Comparison of ENCODE assay signal across 8 mouse cellular contexts in the genomic region with DNA sequence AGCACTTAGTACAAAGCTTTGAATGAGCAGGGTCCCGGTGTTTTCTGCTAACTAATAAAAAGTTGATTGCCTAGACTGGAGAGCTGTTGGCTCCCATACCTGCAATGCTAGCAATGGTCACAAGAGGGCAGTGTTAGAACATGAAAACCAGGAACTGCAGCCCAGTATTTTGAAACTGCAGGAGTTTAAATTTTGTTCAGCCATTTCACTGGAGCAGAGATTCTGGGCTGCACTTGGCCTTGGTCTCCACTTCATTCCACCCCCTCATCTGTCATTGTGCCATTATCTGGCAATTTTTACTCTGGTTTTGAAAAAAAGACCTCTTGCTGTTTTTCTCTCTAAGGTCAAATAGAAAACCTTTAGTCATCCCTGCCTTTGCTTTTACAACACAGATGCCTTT. TPM values are rescaled to one million over a fixed set of nuclear protein-coding genes. Genes with fewer than 3 reads are reported as not detected.
A peak's percentile ranks its signal among the peaks of the same experiment; 100 is the strongest.
DNase-seq lines count a peak whose midpoint lies in the region; ATAC-seq and TF ChIP-seq lines count a peak whose summit lies in the region.

No protein-coding gene starts in this region.

- H3K9me3 ChIP-seq in hindbrain, postnatal 0 days (ENCODE audit: low read length), result no peaks in the 10 kb centered on the region

- no peak overlapping the region for H3K4me3 ChIP-seq in hindbrain, postnatal 0 days (ENCODE audit: low read length)
- no peak overlapping the region for H3K4me3 ChIP-seq in left cerebral cortex, adult 2 months

- CTCF ChIA-PET in Patski (lab: Charles Lee), result interaction anchor here (0.8 to 2.8 kb wide), 7 partner anchors 10 to 159 kb away, joined by 3 to 18 read pairs (median 3); no protein-coding TSS in a partner anchor

- in situ Hi-C loops in Patski (cut with MboI; ENCODE audit: low pct_unique_long_range_greater_than_20kb), result no loop called here

- POLR2A ChIA-PET in Patski (lab: Charles Lee), result interaction anchor here (0.6 to 1.0 kb wide), 2 partner anchors 44 to 60 kb away, joined by 3 read pairs; no protein-coding TSS in a partner anchor

- H3K9ac ChIP-seq in hindbrain, postnatal 0 days (replicated peaks; ENCODE audit: low read length), result no peak overlapping the region

- H3K27ac ChIP-seq in hindbrain, postnatal 0 days, result peak overlapping the region; percentile 71
- H3K27ac ChIP-seq in left cerebral cortex, adult 2 months, result peak overlapping the region; percentile 50; the same call in 1 of the 2 replicates

- 12% methylated on average over 1 of the region's 1 CpGs for WGBS in hindbrain, postnatal 0 days

- DNase-seq in Patski (ENCODE audit: low read depth, low spot score), result no peak
- peak; percentile 81 for DNase-seq in cerebellum, adult 11-12 months
- peak; percentile 89 for DNase-seq in forelimb bud, embryonic 11.5 days (ENCODE audit: low read depth, low spot score)
- peak; percentile 94 for DNase-seq in hindbrain, postnatal 0 days (ENCODE audit: low spot score)
- DNase-seq in left cerebral cortex, adult 2 months (ENCODE audit: extremely low spot score in 1 of 2, low spot score in 2 of 2), result peak; percentile 81 to 88
- DNase-seq in right cerebral cortex, postnatal 36 days (ENCODE audit: low spot score in 2 of 2), result peak; percentile 64 to 65

- no peak for ATAC-seq in Patski
- ATAC-seq in hindbrain, postnatal 0 days, result peak; percentile 70
- 0 out of 2 replicates have a peak, but pooled peaks have one; percentile 44 for ATAC-seq in megakaryocyte-erythroid progenitor cell, adult 5-6 weeks (replicated peaks; ENCODE audit: low FRiP score, low TSS enrichment, poor library complexity, severe bottlenecking)
- ATAC-seq in erythroblast, adult 5-6 weeks (replicated peaks; ENCODE audit: low FRiP score, poor library complexity, severe bottlenecking), result no peak

- no peaks in the 10 kb centered on the region for H3K36me3 ChIP-seq in hindbrain, postnatal 0 days (ENCODE audit: insufficient read depth, low read length)

- intact Hi-C loops in left cerebral cortex, adult 2 months (cut with DNase I), result loop anchor here (1.0 to 5.0 kb wide), 6 partner anchors 111 to 1239 kb away; no protein-coding TSS in a partner anchor

- peaks cover 4% of the 10 kb centered on the region for H3K4me1 ChIP-seq in hindbrain, postnatal 0 days (ENCODE audit: insufficient read depth, low read length)

- peak overlapping the region; percentile 41; the same call in 1 of the 2 replicates for H3K4me2 ChIP-seq in hindbrain, postnatal 0 days (ENCODE audit: low read depth, low read length)

- no peaks in the 10 kb centered on the region for H3K27me3 ChIP-seq in Patski
- H3K27me3 ChIP-seq in hindbrain, postnatal 0 days (ENCODE audit: insufficient read depth, low read length), result no peaks in the 10 kb centered on the region

- peak; percentile 92 for TF ChIP-seq CTCF in Patski (IDR thresholded peaks at IDR 0.05)
- TF ChIP-seq CTCF in hindbrain, postnatal 0 days (IDR thresholded peaks at IDR 0.05; ENCODE audit: low read depth), result peak; percentile 94
- TF ChIP-seq CTCF in left cerebral cortex, adult 2 months (IDR thresholded peaks at IDR 0.05), result peak; percentile 92

RNA-seq across cellular contexts. Expression of a gene that starts 57.2 kb away (rescaled TPM):
- polyA plus RNA-seq in Patski (2021), result 0.23 TPM
- total RNA-seq in hindbrain, postnatal 0 days (2014; rRNA removed), result 55.2 and 104 TPM in 2 replicates
- polyA plus RNA-seq in hindbrain, postnatal 0 days (2015; fragmentation: Nextera tagmentation; extraction: Ambion mirVana), result 42.5 and 47.3 TPM in 2 replicates
- 100 to 1,000 TPM; 442 to 451 TPM for total RNA-seq in left cerebral cortex, adult 2 months (2021)
- not detected in 2 replicates for total RNA-seq in megakaryocyte-erythroid progenitor cell, adult 5-6 weeks (2014; fragmentation: Nextera tagmentation)
- total RNA-seq in megakaryocyte-erythroid progenitor cell, adult 5-6 weeks (2017), result not detected in 2 replicates
- 4.8 TPM in 1 of 2 replicates, not detected in the other for total RNA-seq in erythroblast, adult 5-6 weeks (2015; ENCODE audit: low replicate concordance)
- total RNA-seq in erythroblast, adult 5-6 weeks (2017; ENCODE audit: low replicate concordance), result not detected in 2 replicates

Comparison
In these comparisons a context has a peak if more than half of its experiments do, and no peak if none do; other contexts are left out.
1. ATAC-seq: peak in hindbrain, postnatal 0 days (single experiment) and megakaryocyte-erythroid progenitor cell, adult 5-6 weeks (single experiment); none in Patski (single experiment) and erythroblast, adult 5-6 weeks (single experiment).
2. Peak in every context shown above with its lines, with median percentiles within 50 percentile points of each other: CTCF ChIP-seq.